Mouse (Mus musculus): Measurements from ENCODE around the gene Gimap4. TPM values are rescaled to one million over a fixed set of nuclear protein-coding genes. Genes with fewer than 3 reads are reported as not detected.

Gimap4 gene
- polyA plus RNA-seq, 1 experiment from 2014 or later = 20.1 TPM

GRCm38 (mm10) chr6:48689320-48689719, 5.0 kb downstream of the Gimap4 start:
- WGBS = 74% methylated on average over 2 of the region's 2 CpGs
- Histone ChIP-seq H3K9ac (no peak overlapping the region), H3K27ac (no peak overlapping the region), H3K27me3 (replicated peaks) (no peaks in the 10 kb centered on the region), H3K4me1 (no peaks in the 10 kb centered on the region), H3K36me3 (no peaks in the 10 kb centered on the region), H3K4me3 (replicated peaks) (no peak overlapping the region), H3K9me3 (no peaks in the 10 kb centered on the region), H3K4me2 (no peak overlapping the region)
- no peak for ATAC-seq (ENCODE audit: insufficient read depth, low FRiP score, low read depth)

GRCm38 (mm10) chr6:48692962-48693361, 8.6 kb downstream of the Gimap4 start:
- Histone ChIP-seq H3K4me2 (no peak overlapping the region), H3K4me3 (replicated peaks) (no peak overlapping the region), H3K9me3 (no peaks in the 10 kb centered on the region), H3K4me1 (no peaks in the 10 kb centered on the region), H3K9ac (no peak overlapping the region), H3K27ac (no peak overlapping the region), H3K27me3 (replicated peaks) (no peaks in the 10 kb centered on the region), H3K36me3 (no peaks in the 10 kb centered on the region)
- no peak for ATAC-seq (ENCODE audit: insufficient read depth, low FRiP score, low read depth)
- 76% methylated on average over 6 of the region's 6 CpGs for WGBS

- H3K9ac ChIP-seq = no peak overlapping the region
- no peaks in the 10 kb centered on the region for H3K27me3 ChIP-seq (replicated peaks)
- no peak overlapping the region for H3K4me3 ChIP-seq (replicated peaks)
- no peaks in the 10 kb centered on the region for H3K36me3 ChIP-seq
- H3K9me3 ChIP-seq = no peaks in the 10 kb centered on the region
- no peak for ATAC-seq (ENCODE audit: insufficient read depth, low FRiP score, low read depth)
- no peaks in the 10 kb centered on the region for H3K4me1 ChIP-seq
- H3K4me2 ChIP-seq = no peak overlapping the region
- WGBS = 81% methylated on average over 4 of the region's 4 CpGs
- no peak overlapping the region; the same call in 1 of the 2 replicates for H3K27ac ChIP-seq
Measured at GRCm38 (mm10) chr6:48696830-48697554, 12.6 kb downstream of the Gimap4 start.

- H3K36me3 ChIP-seq = no peaks in the 10 kb centered on the region
- WGBS = 56% methylated on average over 1 of the region's 1 CpGs
- no peak overlapping the region for H3K27ac ChIP-seq
- no peak overlapping the region for H3K4me2 ChIP-seq
- no peak overlapping the region for H3K9ac ChIP-seq
- no peaks in the 10 kb centered on the region for H3K9me3 ChIP-seq
- no peak for ATAC-seq (ENCODE audit: insufficient read depth, low FRiP score, low read depth)
- no peaks in the 10 kb centered on the region for H3K4me1 ChIP-seq
- H3K27me3 ChIP-seq (replicated peaks) = no peaks in the 10 kb centered on the region
- H3K4me3 ChIP-seq (replicated peaks) = no peak overlapping the region
Measured at GRCm38 (mm10) chr6:48697555-48697930, 13.2 kb downstream of the Gimap4 start.

GRCm38 (mm10) chr6:48698066-48698856, 13.9 kb downstream of the Gimap4 start:
- no peak for ATAC-seq (ENCODE audit: insufficient read depth, low FRiP score, low read depth)
- H3K27ac ChIP-seq = no peak overlapping the region
- no peaks in the 10 kb centered on the region for H3K36me3 ChIP-seq
- no peak overlapping the region for H3K4me3 ChIP-seq (replicated peaks)
- WGBS = 66% methylated on average over 7 of the region's 7 CpGs
- no peaks in the 10 kb centered on the region for H3K9me3 ChIP-seq
- no peak overlapping the region for H3K4me2 ChIP-seq
- H3K4me1 ChIP-seq = no peaks in the 10 kb centered on the region
- H3K27me3 ChIP-seq (replicated peaks) = no peaks in the 10 kb centered on the region
- H3K9ac ChIP-seq = no peak overlapping the region

GRCm38 (mm10) chr6:48698888-48699287, 14.5 kb downstream of the Gimap4 start:
- ATAC-seq (ENCODE audit: insufficient read depth, low FRiP score, low read depth) = no peak

GRCm38 (mm10) chr6:48700251-48701075, 16.1 kb downstream of the Gimap4 start:
- Histone ChIP-seq H3K9me3 (no peaks in the 10 kb centered on the region), H3K4me2 (no peak overlapping the region), H3K36me3 (no peaks in the 10 kb centered on the region), H3K27ac (peak overlapping the region; percentile 46; the same call in 1 of the 2 replicates), H3K4me1 (no peaks in the 10 kb centered on the region), H3K27me3 (replicated peaks) (no peaks in the 10 kb centered on the region), H3K4me3 (replicated peaks) (no peak overlapping the region), H3K9ac (no peak overlapping the region)
- no peak for ATAC-seq (ENCODE audit: insufficient read depth, low FRiP score, low read depth)
- 44% methylated on average over 5 of the region's 5 CpGs for WGBS

More at GRCm38 (mm10) chr6:48698888-48699287, 14.5 kb downstream of the Gimap4 start:
- Histone ChIP-seq H3K4me3 (replicated peaks) (no peak overlapping the region), H3K36me3 (no peaks in the 10 kb centered on the region), H3K27me3 (replicated peaks) (no peaks in the 10 kb centered on the region), H3K9ac (no peak overlapping the region), H3K27ac (no peak overlapping the region), H3K4me2 (no peak overlapping the region), H3K4me1 (no peaks in the 10 kb centered on the region), H3K9me3 (no peaks in the 10 kb centered on the region)
- WGBS = 71% methylated on average over 3 of the region's 3 CpGs

GRCm38 (mm10) chr6:48702146-48702545, 17.8 kb downstream of the Gimap4 start:
- no peak for ATAC-seq (ENCODE audit: insufficient read depth, low FRiP score, low read depth)
- Histone ChIP-seq H3K9ac (no peak overlapping the region), H3K27ac (no peak overlapping the region), H3K9me3 (no peaks in the 10 kb centered on the region), H3K4me1 (no peaks in the 10 kb centered on the region), H3K4me2 (no peak overlapping the region), H3K4me3 (replicated peaks) (no peak overlapping the region), H3K27me3 (replicated peaks) (no peaks in the 10 kb centered on the region), H3K36me3 (no peaks in the 10 kb centered on the region)
- WGBS = 85% methylated on average over 7 of the region's 7 CpGs

- Histone ChIP-seq H3K4me1 (no peaks in the 10 kb centered on the region), H3K9ac (no peak overlapping the region), H3K27ac (no peak overlapping the region), H3K9me3 (no peaks in the 10 kb centered on the region), H3K4me3 (replicated peaks) (no peak overlapping the region), H3K27me3 (replicated peaks) (no peaks in the 10 kb centered on the region), H3K36me3 (no peaks in the 10 kb centered on the region), H3K4me2 (no peak overlapping the region)
- 59% methylated on average over 5 of the region's 5 CpGs for WGBS
- no peak for ATAC-seq (ENCODE audit: insufficient read depth, low FRiP score, low read depth)
Measured at GRCm38 (mm10) chr6:48702601-48703000, 18.3 kb downstream of the Gimap4 start.

- no peaks in the 10 kb centered on the region for H3K4me1 ChIP-seq
- H3K9ac ChIP-seq = no peak overlapping the region
- H3K36me3 ChIP-seq = no peaks in the 10 kb centered on the region
- H3K4me2 ChIP-seq = no peak overlapping the region
- H3K4me3 ChIP-seq (replicated peaks) = no peak overlapping the region
- no peaks in the 10 kb centered on the region for H3K9me3 ChIP-seq
- ATAC-seq (ENCODE audit: insufficient read depth, low FRiP score, low read depth) = no peak
- no peak overlapping the region for H3K27ac ChIP-seq
- no peaks in the 10 kb centered on the region for H3K27me3 ChIP-seq (replicated peaks)
Measured at GRCm38 (mm10) chr6:48704146-48704545, 19.8 kb downstream of the Gimap4 start.

GRCm38 (mm10) chr6:48706130-48706529, 21.8 kb downstream of the Gimap4 start:
- ATAC-seq (ENCODE audit: insufficient read depth, low FRiP score, low read depth) = no peak
- Histone ChIP-seq H3K4me2 (peak overlapping the region; percentile 10; the same call in 1 of the 2 replicates), H3K36me3 (no peaks in the 10 kb centered on the region), H3K9me3 (no peaks in the 10 kb centered on the region), H3K27me3 (replicated peaks) (no peaks in the 10 kb centered on the region), H3K4me3 (replicated peaks) (no peak overlapping the region; the same call in 1 of the 2 replicates), H3K9ac (no peak overlapping the region), H3K4me1 (no peaks in the 10 kb centered on the region), H3K27ac (no peak overlapping the region)
- 49% methylated on average over 3 of the region's 3 CpGs for WGBS

GRCm38 (mm10) chr6:48718455-48718854, 34.1 kb downstream of the Gimap4 start, which contains the start of the genes Gm28053 and Gimap7:
Gene Gm28053 (plus strand): TSS chr6:48718607.
Gene Gimap7 (plus strand): TSS chr6:48718621.
- H3K27ac ChIP-seq = no peak within 1 kb of the TSS
- H3K9me3 ChIP-seq = no peaks in the 10 kb centered on the region
- WGBS = 48% methylated on average over 2 of the region's 2 CpGs
- no peak within 1 kb of the TSS for H3K4me3 ChIP-seq (replicated peaks)
- no peak within 1 kb of the TSS for H3K4me2 ChIP-seq
- no peak for ATAC-seq (ENCODE audit: insufficient read depth, low FRiP score, low read depth)
- no peaks in the 10 kb centered on the region for H3K4me1 ChIP-seq
- H3K27me3 ChIP-seq (replicated peaks) = no peaks in the 10 kb centered on the region
- H3K36me3 ChIP-seq = no peaks in the 10 kb centered on the region
- H3K9ac ChIP-seq = no peak within 1 kb of the TSS
